Mouse (Mus musculus): ENCODE results near the gene Simc1. TPM values are rescaled to one million over a fixed set of nuclear protein-coding genes. Genes with fewer than 3 reads are reported as not detected.
"Not testable (repeated sequence)": the region's sequence is repeated elsewhere in the genome, so short reads cannot be mapped to it uniquely, and the experiment has no call there.

Gene Simc1
- polyA plus RNA-seq, 1 experiment from 2014 or later, result 23.6 TPM

GRCm38 (mm10) chr13:54475702-54476101 is 27.9 kb upstream of the Simc1 start:
- no peak overlapping the region for H3K9ac ChIP-seq (replicated peaks; ENCODE audit: low read length)
- no peak overlapping the region for H3K4me3 ChIP-seq (ENCODE audit: low read depth, low read length)
- no peak overlapping the region for H3K4me2 ChIP-seq (ENCODE audit: low read depth, low read length)
- H3K9me3 ChIP-seq (replicated peaks; ENCODE audit: control insufficient read depth, low read length), result no peaks in the 10 kb centered on the region
- no peaks in the 10 kb centered on the region for H3K4me1 ChIP-seq (ENCODE audit: control insufficient read depth, insufficient read depth, low read length)
- H3K27me3 ChIP-seq (ENCODE audit: control insufficient read depth, insufficient read depth, low read length), result no peaks in the 10 kb centered on the region
- ATAC-seq (replicated peaks; ENCODE audit: insufficient number of reproducible peaks, low FRiP score, low TSS enrichment, low read depth), result no peak
- DNase-seq (ENCODE audit: low spot score), result no peak
- no peaks in the 10 kb centered on the region for H3K36me3 ChIP-seq (replicated peaks; ENCODE audit: control insufficient read depth, insufficient read depth, low read depth, low read length)
- 78% methylated on average over 5 of the region's 5 CpGs for WGBS
- H3K27ac ChIP-seq (replicated peaks; ENCODE audit: low read depth, low read length), result no peak overlapping the region

- H3K36me3 ChIP-seq (replicated peaks; ENCODE audit: control insufficient read depth, insufficient read depth, low read depth, low read length), result no peaks in the 10 kb centered on the region
- DNase-seq (ENCODE audit: low spot score), result no peak
- no peak overlapping the region for H3K4me2 ChIP-seq (ENCODE audit: low read depth, low read length)
- H3K27ac ChIP-seq (replicated peaks; ENCODE audit: low read depth, low read length), result no peak overlapping the region
- no peaks in the 10 kb centered on the region for H3K27me3 ChIP-seq (ENCODE audit: control insufficient read depth, insufficient read depth, low read length)
- 61% methylated on average over 3 of the region's 3 CpGs for WGBS
- H3K9ac ChIP-seq (replicated peaks; ENCODE audit: low read length), result no peak overlapping the region
- no peaks in the 10 kb centered on the region for H3K9me3 ChIP-seq (replicated peaks; ENCODE audit: control insufficient read depth, low read length)
- no peaks in the 10 kb centered on the region for H3K4me1 ChIP-seq (ENCODE audit: control insufficient read depth, insufficient read depth, low read length)
- no peak for ATAC-seq (replicated peaks; ENCODE audit: insufficient number of reproducible peaks, low FRiP score, low TSS enrichment, low read depth)
- no peak overlapping the region for H3K4me3 ChIP-seq (ENCODE audit: low read depth, low read length)
Measured at GRCm38 (mm10) chr13:54479286-54479685, 24.3 kb upstream of the Simc1 start.

- H3K4me3 ChIP-seq (ENCODE audit: low read depth, low read length), result no peak overlapping the region
- no peaks in the 10 kb centered on the region for H3K9me3 ChIP-seq (replicated peaks; ENCODE audit: control insufficient read depth, low read length)
- no peaks in the 10 kb centered on the region for H3K36me3 ChIP-seq (replicated peaks; ENCODE audit: control insufficient read depth, insufficient read depth, low read depth, low read length)
- H3K9ac ChIP-seq (replicated peaks; ENCODE audit: low read length), result no peak overlapping the region
- no peak overlapping the region for H3K27ac ChIP-seq (replicated peaks; ENCODE audit: low read depth, low read length)
- WGBS, result 86% methylated on average over 14 of the region's 14 CpGs
- H3K4me1 ChIP-seq (ENCODE audit: control insufficient read depth, insufficient read depth, low read length), result no peaks in the 10 kb centered on the region
- DNase-seq (ENCODE audit: low spot score) (no peak), ATAC-seq (replicated peaks; ENCODE audit: insufficient number of reproducible peaks, low FRiP score, low TSS enrichment, low read depth) (no peak)
- no peaks in the 10 kb centered on the region for H3K27me3 ChIP-seq (ENCODE audit: control insufficient read depth, insufficient read depth, low read length)
- H3K4me2 ChIP-seq (ENCODE audit: low read depth, low read length), result no peak overlapping the region
Measured at GRCm38 (mm10) chr13:54481498-54481897, 22.1 kb upstream of the Simc1 start.

GRCm38 (mm10) chr13:54490411-54490810 is 13.2 kb upstream of the Simc1 start:
- Histone ChIP-seq H3K36me3 (replicated peaks; ENCODE audit: control insufficient read depth, insufficient read depth, low read depth, low read length) (no peaks in the 10 kb centered on the region), H3K9ac (replicated peaks; ENCODE audit: low read length) (no peak overlapping the region), H3K4me2 (ENCODE audit: low read depth, low read length) (no peak overlapping the region), H3K4me1 (ENCODE audit: control insufficient read depth, insufficient read depth, low read length) (no peaks in the 10 kb centered on the region), H3K27ac (replicated peaks; ENCODE audit: low read depth, low read length) (no peak overlapping the region), H3K4me3 (ENCODE audit: low read depth, low read length) (no peak overlapping the region), H3K27me3 (ENCODE audit: control insufficient read depth, insufficient read depth, low read length) (no peaks in the 10 kb centered on the region), H3K9me3 (replicated peaks; ENCODE audit: control insufficient read depth, low read length) (no peaks in the 10 kb centered on the region)
- DNase-seq (ENCODE audit: low spot score) (no peak), ATAC-seq (replicated peaks; ENCODE audit: insufficient number of reproducible peaks, low FRiP score, low TSS enrichment, low read depth) (no peak)
- 81% methylated on average over 5 of the region's 5 CpGs for WGBS

GRCm38 (mm10) chr13:54491381-54491780 is 12.2 kb upstream of the Simc1 start:
- Histone ChIP-seq H3K4me1 (ENCODE audit: control insufficient read depth, insufficient read depth, low read length) (no peaks in the 10 kb centered on the region), H3K4me3 (ENCODE audit: low read depth, low read length) (no peak overlapping the region), H3K9me3 (replicated peaks; ENCODE audit: control insufficient read depth, low read length) (no peaks in the 10 kb centered on the region), H3K27me3 (ENCODE audit: control insufficient read depth, insufficient read depth, low read length) (no peaks in the 10 kb centered on the region), H3K4me2 (ENCODE audit: low read depth, low read length) (no peak overlapping the region), H3K36me3 (replicated peaks; ENCODE audit: control insufficient read depth, insufficient read depth, low read depth, low read length) (no peaks in the 10 kb centered on the region), H3K27ac (replicated peaks; ENCODE audit: low read depth, low read length) (no peak overlapping the region), H3K9ac (replicated peaks; ENCODE audit: low read length) (no peak overlapping the region)
- no peak for DNase-seq (ENCODE audit: low spot score)
- no peak for ATAC-seq (replicated peaks; ENCODE audit: insufficient number of reproducible peaks, low FRiP score, low TSS enrichment, low read depth)
- 79% methylated on average over 6 of the region's 6 CpGs for WGBS

GRCm38 (mm10) chr13:54499551-54499950 is 4.0 kb upstream of the Simc1 start:
- WGBS, result 93% methylated on average over 7 of the region's 7 CpGs
- not testable (repeated sequence) for DNase-seq (ENCODE audit: low spot score); H3K9ac ChIP-seq (replicated peaks; ENCODE audit: low read length); ATAC-seq (replicated peaks; ENCODE audit: insufficient number of reproducible peaks, low FRiP score, low TSS enrichment, low read depth); H3K4me2 ChIP-seq (ENCODE audit: low read depth, low read length); H3K27ac ChIP-seq (replicated peaks; ENCODE audit: low read depth, low read length); H3K27me3 ChIP-seq (ENCODE audit: control insufficient read depth, insufficient read depth, low read length); H3K4me3 ChIP-seq (ENCODE audit: low read depth, low read length); H3K4me1 ChIP-seq (ENCODE audit: control insufficient read depth, insufficient read depth, low read length); H3K9me3 ChIP-seq (replicated peaks; ENCODE audit: control insufficient read depth, low read length); H3K36me3 ChIP-seq (replicated peaks; ENCODE audit: control insufficient read depth, insufficient read depth, low read depth, low read length)

- Histone ChIP-seq H3K4me1 (ENCODE audit: control insufficient read depth, insufficient read depth, low read length) (no peaks in the 10 kb centered on the region), H3K9ac (replicated peaks; ENCODE audit: low read length) (no peak overlapping the region), H3K4me2 (ENCODE audit: low read depth, low read length) (no peak overlapping the region), H3K27ac (replicated peaks; ENCODE audit: low read depth, low read length) (no peak overlapping the region), H3K4me3 (ENCODE audit: low read depth, low read length) (no peak overlapping the region), H3K9me3 (replicated peaks; ENCODE audit: control insufficient read depth, low read length) (no peaks in the 10 kb centered on the region), H3K36me3 (replicated peaks; ENCODE audit: control insufficient read depth, insufficient read depth, low read depth, low read length) (no peaks in the 10 kb centered on the region), H3K27me3 (ENCODE audit: control insufficient read depth, insufficient read depth, low read length) (no peaks in the 10 kb centered on the region)
- ATAC-seq (replicated peaks; ENCODE audit: insufficient number of reproducible peaks, low FRiP score, low TSS enrichment, low read depth) (no peak), DNase-seq (ENCODE audit: low spot score) (no peak)
- 87% methylated on average over 2 of the region's 2 CpGs for WGBS
Measured at GRCm38 (mm10) chr13:54501352-54501751, 2.2 kb upstream of the Simc1 start.

GRCm38 (mm10) chr13:54501957-54502690 is 1.5 kb upstream of the Simc1 start:
- Histone ChIP-seq H3K4me3 (ENCODE audit: low read depth, low read length) (no peak overlapping the region), H3K4me1 (ENCODE audit: control insufficient read depth, insufficient read depth, low read length) (no peaks in the 10 kb centered on the region), H3K9ac (replicated peaks; ENCODE audit: low read length) (no peak overlapping the region), H3K27me3 (ENCODE audit: control insufficient read depth, insufficient read depth, low read length) (no peaks in the 10 kb centered on the region), H3K9me3 (replicated peaks; ENCODE audit: control insufficient read depth, low read length) (no peaks in the 10 kb centered on the region), H3K4me2 (ENCODE audit: low read depth, low read length) (no peak overlapping the region), H3K36me3 (replicated peaks; ENCODE audit: control insufficient read depth, insufficient read depth, low read depth, low read length) (no peaks in the 10 kb centered on the region), H3K27ac (replicated peaks; ENCODE audit: low read depth, low read length) (no peak overlapping the region)
- no peak for DNase-seq (ENCODE audit: low spot score)
- no peak for ATAC-seq (replicated peaks; ENCODE audit: insufficient number of reproducible peaks, low FRiP score, low TSS enrichment, low read depth)
- WGBS, result 56% methylated on average over 3 of the region's 3 CpGs

Data from embryonic facial prominence, embryonic 11.5 days (tissue).